Mouse (Mus musculus): ENCODE results near the gene Hfe.
A peak's percentile ranks its signal among the peaks of the same experiment; 100 is the strongest.
"Not testable (repeated sequence)": the region's sequence is repeated elsewhere in the genome, so short reads cannot be mapped to it uniquely, and the experiment has no call there.

The Hfe gene

DNA sequence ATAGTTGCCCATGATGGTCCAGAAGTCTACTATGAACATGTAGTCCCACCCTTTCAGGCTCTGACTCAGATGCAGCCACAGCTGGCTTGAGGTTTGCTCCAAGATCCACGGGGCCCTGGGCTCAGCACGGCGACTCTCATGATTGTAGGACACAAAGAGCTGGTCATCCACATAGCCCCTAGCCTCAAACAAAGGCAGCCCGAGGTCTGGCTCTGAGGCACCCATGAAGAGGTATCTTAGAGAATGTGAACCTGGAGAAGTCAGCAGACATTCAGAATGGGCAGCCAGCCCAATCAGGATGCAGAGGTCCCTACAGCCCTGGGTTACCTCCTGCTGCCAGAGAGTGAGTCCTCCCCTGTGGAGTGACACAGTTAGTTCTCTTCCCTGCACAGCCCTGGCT lies 2.6 kb downstream of the Hfe start:
- peak in 1 of 2 experiments; percentile 1 for DNase-seq

DNA sequence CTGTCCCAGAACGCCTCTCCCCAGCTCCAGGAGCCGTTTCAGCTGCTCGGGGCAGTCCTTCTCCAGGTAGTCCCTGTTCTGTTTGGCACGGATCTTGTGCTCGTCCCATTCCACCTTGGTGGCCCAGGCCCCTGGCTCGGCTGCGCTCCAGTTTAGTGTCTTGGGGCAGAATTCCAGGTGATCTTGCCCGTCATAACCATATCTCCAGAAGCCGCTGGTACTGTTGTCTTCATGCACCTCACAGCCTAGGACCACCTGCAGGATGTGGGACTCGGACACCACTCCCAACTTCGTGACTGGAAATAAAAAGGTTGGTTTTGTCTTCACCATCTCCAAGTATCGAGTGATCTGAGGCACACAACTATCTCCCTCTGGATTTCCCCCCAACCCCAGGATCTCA lies 3.9 kb downstream of the Hfe start:
- peak in 1 of 2 experiments; percentile 0 for DNase-seq

DNA sequence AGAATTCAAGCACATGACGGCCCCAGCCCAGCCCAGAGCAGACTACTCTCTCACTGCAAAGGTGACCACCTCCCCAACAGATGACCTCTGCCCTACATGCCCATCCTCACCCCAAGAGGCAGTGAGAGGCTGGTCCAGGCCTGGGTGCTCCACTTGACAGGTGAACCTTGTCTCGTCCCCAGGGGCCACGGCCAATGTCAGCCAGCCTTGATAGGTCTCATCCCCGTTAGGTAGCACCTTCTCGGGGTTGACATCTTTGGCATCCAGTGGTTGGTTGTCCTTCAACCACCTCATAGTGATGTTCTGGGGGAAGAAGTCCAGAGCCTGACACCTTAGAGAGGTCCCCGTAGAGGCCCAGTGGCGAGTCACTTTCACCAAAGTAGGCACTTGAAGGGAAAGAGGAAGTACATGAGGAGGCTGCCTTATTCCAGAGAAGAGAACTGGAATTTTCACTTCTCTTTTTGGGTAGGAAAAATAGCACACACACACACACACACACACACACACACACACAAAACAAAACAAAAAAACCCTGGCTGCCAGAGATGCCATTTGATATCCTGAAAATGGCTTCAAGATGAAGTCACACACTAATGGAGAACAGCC lies 4.8 kb downstream of the Hfe start:
- peak in 1 of 2 experiments; percentile 0 for DNase-seq

DNA sequence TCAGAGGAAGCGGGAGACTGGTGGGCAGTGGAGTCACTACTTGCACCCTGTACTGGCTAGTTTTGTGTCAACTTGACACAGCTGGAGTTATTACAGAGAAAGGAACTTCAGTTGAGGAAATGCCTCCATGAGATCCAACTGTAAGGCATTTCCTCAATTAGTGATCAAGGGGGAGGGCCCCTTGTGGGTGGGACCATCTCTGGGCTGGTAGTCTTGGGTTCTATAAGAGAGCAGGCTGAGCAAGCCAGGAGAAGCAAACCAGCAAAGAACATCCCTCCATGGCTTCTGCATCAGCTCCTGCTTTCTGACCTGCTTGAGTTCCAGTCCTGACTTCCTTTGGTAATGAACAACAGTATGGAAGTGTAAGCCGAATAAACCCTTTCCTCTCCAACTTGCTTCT lies 7.9 kb downstream of the Hfe start:
- DNase-seq: not testable (repeated sequence)

DNA sequence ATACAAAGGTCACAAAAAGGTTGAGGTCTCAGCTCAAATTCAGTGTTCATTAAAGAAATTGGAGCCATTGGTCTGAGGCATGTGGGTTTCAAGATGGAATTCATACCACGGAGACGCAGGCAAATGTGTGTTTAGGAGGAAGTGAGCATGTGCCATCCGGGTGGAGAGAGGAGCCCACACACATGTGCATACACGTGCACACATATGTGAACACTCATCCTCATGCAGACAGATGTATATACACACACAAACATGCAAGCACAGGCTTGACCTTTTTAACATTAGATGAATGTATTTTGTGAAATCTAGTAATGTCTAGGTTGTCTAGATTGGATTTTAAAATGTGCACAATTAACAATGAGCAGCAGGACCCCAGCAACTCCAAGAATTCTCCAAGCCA lies 8.4 kb downstream of the Hfe start:
- no peak for DNase-seq

DNA sequence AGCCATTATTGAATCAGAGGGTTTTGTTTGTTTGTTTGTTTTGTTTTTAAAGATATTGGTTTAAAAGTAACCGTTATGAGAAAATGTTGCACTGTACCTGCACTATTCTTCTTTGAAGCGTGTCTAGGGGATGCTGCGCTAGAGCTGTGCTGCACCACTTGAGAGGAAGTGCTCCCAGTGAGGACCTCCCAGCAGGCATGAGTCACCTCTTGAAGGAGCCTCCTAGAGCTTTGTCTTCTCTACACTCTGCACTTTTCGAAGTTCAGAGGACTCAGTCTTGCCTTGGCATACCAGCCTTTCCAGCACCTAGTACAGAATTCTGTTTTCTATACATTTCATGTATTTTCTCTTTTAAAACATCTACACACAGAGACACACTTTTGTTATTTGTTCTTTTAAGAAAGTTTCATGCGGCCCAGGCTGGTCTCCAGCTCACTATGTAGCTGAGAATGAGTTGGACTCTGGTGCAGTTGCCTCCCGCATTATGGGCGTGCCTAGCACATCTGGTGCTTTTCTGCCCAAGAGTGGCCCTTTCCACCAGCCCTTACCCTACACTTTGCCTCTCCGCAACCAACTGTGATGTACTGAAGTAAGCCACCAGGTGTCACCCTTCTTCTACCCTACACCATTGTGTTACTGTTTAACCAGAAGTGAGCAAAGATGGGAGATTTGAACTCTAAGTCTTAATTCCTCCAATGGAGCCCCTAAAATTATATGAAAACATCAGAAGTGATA lies 9.7 kb downstream of the Hfe start:
- DNase-seq: peak; percentile 76 to 84

DNA sequence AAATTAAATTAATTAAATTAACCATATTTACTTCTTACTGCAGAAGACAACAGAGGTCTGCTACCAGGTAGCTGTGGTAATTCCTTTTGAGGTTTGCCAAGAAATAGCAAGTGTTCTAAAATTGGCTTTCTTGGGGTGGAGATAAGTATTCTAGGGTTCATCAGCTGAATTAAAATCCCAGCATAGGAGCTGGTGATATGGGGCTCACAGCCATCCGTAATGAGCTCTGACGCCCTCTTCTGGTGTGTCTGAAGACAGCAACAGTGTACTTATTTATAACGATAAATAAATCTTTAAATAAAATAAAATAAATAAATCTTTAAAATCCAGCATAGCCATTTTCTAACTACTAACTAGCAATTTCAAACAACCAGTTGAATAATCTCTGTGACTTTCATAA lies 10.9 kb downstream of the Hfe start:
- no peak for DNase-seq

DNA sequence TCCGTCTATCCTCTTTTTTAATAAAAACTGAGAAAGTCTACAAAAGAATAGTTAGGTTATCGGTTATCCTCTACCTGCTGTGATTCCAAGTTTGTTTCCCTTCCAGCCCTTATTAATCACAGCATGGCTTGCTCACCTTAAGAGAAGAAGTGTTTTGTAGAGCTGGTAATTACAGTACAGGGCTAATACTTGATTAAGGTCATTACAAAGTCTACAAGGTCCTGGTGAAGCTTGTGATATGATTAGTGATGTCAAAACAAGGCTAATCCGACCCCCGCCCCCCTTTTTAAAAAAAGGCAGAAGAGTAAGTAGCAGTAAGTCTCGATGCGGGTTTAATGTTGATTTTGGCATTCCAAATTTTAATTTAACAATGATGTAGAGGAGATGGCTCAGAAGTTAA lies 11.7 kb downstream of the Hfe start:
- DNase-seq: no peak

DNA sequence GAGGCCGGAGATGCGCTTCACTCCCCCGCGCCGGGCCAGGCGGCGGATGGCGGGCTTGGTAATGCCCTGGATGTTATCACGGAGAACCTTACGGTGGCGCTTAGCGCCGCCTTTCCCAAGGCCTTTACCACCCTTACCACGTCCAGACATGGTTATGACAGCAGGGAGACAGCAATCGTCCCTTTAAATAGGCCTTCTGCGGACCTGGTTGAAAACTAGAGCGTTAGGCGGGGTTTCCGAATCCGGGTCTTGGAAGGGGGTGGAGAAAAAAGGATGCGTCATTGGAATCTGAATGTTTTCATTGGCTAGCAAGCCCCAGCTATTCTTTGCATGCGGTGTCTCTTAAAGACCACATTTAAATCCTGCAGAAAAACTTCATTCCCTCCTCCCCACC lies 12.4 kb downstream of the Hfe start, which contains the start of gene Hist1h4c:
Gene Hist1h4c (minus strand): TSS at position 155 of the 394 bp plus-strand sequence.
- peak; percentile 98 to 99 for DNase-seq

DNA sequence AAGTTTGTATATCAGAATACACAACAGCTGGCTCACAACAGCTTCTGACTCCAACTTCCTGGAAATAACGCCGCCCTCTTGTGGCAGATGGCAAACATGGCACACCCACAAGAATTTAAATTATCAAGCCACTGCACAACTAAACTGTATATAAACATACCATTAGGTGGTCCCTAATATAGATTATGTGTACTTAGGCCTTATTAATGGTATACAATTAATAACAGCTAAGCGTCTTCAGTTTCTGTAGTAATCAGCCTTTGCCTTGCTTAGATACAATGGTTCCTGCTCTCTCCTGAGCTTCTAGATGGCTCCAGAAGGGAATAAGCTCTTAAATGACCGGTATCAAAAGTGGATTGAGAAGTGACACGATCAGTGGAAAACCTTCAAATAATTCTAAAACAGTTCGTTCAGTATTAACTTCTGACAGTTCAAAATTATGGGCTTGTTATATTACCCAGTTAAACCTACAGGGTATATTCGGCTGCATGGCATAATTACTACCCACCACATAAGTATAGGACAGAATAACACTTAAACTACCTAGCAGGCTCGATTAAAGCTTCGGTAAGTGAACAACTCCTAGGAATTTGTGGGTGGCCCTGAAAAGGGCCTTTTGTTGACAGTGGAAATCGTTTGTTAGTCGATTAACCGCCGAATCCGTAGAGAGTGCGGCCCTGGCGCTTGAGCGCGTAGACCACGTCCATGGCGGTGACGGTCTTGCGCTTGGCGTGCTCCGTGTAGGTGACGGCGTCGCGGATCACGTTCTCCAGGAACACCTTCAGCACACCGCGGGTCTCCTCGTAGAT lies 13.0 kb downstream of the Hfe start:
- DNase-seq: peak; percentile 46 to 54

DNA sequence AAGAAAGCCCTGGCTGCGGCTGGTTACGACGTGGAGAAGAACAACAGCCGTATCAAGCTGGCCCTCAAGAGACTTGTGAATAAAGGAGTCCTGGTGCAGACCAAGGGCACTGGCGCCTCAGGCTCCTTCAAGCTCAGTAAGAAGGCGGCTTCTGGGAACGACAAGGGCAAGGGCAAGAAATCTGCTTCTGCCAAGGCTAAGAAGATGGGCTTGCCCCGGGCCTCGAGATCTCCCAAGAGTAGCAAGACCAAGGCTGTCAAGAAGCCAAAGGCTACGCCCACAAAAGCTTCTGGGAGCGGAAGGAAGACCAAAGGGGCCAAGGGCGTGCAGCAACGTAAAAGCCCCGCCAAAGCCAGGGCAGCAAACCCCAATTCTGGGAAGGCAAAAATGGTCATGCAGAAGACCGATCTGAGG lies 14.6 kb downstream of the Hfe start:
- no peak for DNase-seq

DNA sequence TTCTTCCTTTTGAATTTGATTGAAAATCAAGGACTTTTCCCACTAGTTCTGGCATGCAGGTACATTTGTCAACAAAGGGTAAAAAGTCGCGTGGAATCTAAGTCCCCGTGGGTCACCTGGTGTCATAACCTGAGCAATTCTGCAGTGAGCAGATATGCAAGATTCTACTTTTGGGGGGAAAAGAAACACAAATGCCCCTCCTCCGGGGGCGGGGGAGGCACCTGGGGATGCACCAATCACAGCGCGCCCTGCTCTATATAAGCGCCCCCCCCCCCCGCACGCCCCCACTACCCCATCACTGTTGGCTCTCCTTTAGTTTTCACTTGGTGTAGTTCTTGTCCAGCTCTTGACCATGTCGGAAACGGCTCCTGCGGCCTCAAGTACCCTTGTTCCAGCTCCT lies 15.1 kb downstream of the Hfe start, which contains the start of gene Hist1h1t:
Gene Hist1h1t (plus strand): TSS at position 301 of the 400 bp plus-strand sequence.
- no peak for DNase-seq

DNA sequence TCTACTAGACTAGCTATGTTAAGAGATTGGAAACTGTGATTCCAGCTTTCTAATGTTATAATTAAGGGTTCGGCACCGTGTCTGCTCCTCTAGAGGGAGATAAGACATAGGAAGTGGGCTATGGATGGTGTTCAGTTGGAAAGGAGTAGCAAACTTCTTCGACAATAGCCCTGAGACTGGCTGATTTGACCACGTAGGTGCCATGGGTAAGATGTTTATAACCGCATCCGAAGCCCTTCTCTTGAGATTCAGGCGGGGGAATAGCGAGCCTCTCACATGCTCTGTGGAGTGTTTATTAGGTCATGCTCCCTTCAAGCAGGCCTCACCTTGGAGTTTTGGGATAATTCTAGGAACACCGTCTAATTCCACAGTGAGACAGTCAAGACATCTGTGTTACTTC lies 15.7 kb downstream of the Hfe start:
- no peak for DNase-seq

DNA sequence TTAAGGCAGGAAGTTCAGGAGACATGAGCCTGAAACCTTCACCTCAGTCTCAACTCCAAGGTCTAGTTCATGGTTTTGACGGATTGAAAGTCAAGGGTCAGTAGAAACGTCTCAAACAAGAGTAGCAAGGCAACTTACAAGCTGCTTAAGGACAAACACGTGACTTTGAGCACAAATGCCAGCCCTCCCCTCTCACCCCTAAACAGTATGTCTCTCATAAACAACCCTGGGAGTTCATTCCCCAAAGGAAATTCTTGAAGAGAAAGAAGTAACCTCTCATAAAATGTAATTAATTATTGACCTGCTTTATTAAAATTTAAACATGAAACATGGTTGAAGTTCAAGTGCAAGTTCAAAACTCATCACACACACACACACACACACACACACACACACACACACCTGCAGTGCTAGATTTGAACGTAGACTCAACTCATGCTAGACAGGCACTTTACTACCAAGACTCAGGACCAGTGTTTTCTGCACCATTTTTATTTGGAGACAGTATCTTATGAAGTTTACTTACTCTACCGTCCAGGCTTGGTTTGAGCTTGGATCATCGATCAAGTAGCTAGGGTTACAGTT lies 16.7 kb downstream of the Hfe start:
- DNase-seq: peak; percentile 77 to 87

DNA sequence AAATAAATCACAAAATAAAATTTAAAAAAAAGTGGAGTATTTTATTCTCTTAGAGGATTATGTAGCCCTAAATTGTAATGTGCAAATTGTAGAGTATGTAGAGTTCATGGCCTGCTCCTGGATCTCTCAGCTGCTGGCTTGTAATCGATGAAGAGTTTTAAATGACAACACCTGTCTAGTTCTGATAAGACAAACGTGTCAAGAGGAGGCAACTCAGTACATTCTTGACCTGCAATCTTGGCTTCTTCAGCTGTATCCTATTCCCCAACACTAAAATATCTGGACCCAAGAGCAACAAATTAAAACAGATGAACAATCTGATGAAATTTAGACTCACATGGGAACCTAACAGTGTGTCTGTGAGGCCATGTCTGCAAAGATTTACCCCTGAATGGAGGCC lies 21.2 kb downstream of the Hfe start:
- DNase-seq: no peak

DNA sequence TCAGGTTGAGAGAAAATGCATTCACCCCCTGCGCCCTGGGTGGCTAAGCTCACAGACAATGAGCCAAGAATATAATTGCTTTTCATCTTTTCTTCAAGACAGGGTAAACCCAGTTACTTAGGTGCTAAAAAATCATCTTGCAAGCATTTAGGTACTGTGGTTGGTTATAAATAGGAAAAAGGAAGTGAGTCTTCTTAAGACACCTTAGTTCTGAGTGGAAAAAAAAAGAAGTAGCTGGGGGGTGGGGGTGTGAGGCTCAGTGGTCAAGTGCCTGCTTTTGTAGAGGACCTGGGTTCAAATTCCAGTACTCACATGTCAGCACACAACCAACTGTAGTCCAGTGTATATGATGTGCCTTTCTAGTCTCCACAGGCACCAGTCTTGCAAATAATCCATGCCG lies 21.7 kb downstream of the Hfe start:
- no peak for DNase-seq

DNA sequence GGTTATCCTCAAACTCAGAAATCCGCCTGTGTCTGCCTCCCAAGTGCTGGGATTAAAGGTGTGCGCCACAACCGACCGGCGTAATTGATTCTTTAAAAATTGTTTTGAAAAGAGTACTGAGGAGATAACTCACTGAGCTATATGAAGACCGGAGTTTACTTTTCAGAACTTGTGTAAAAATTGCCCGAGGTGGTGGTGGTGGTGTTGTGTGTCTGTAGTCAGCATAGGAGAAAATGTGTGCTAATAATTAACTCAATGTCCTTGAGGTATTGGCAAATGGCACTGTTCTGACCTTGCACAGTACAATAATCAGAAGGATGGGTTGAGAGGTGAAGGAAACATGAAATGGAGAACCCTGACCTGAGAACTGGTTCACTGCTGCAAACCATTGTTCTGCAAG lies 22.7 kb downstream of the Hfe start:
- peak in 1 of 2 experiments; percentile 55 for DNase-seq

DNA sequence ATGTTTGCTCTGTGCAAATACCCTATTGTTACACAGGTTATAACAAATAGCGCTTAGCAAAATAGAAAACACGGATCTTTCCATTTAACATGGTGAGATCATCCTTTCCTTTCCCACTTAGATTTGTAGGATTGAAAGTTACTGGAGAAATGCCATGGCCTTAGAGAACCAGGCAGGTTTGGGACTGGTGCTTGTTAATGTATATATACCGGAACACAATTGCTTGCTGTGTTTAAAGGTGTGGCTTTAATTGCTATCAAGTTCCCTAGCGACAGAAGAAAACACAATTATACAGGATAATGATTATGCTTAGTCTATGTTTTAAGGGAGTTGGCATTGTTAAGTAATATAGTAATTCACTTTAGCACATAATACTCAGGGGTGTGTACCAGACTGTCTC lies 23.5 kb downstream of the Hfe start:
- DNase-seq: no peak

DNA sequence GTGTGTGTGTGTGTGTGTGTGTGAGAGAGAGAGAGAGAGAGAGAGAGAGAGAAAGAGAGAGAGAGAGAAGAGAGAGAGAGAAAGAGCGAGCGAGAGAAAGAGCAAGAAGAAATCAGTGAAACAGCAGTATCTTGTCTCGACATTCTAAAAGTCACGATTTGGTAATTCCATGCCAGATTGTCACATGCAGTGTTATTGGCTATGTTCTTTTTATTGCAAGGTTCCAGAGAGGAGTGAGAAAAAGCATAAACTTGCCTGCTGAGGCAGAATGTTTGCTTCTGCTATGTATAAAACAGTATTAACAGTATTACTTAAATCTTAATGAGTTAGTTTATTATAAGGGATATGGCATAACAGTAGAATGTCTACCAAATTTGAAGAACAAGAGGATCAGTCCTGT lies 24.7 kb downstream of the Hfe start:
- no peak for DNase-seq

DNA sequence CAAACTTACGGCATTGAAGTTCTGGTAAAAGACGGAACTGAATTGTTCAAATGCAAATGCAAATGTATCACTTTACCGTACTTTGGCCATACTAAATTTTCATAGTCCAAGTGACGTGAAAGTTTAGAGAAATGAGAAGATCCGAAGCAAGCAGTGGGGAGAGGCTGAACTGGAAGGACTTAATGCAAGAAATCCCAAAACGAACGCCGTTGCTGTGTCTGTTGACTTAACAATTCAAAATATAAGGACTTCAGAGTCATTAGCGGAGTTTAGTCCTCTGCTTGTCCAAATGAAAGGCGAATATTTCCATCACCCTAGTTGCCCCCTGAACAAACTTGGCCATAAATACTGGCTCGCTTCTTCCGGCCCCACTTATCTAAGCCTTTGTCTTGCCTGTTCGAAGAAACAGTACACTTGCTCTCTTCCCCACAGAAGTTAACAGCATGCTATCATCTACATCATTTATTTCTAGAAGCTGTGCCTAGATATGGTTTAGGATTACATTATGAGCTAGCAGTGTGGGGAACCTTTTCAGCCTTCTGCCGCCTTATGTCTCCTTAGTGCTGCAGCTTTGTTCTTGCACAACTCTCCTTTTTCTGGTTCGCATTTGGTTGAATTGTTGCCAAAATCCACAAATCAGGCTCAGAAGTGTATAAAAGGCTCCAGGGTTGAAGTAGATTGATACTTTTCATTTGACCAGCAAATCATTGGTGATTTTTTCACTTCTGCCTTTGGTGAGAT lies 25.4 kb downstream of the Hfe start:
- no peak for DNase-seq

DNA sequence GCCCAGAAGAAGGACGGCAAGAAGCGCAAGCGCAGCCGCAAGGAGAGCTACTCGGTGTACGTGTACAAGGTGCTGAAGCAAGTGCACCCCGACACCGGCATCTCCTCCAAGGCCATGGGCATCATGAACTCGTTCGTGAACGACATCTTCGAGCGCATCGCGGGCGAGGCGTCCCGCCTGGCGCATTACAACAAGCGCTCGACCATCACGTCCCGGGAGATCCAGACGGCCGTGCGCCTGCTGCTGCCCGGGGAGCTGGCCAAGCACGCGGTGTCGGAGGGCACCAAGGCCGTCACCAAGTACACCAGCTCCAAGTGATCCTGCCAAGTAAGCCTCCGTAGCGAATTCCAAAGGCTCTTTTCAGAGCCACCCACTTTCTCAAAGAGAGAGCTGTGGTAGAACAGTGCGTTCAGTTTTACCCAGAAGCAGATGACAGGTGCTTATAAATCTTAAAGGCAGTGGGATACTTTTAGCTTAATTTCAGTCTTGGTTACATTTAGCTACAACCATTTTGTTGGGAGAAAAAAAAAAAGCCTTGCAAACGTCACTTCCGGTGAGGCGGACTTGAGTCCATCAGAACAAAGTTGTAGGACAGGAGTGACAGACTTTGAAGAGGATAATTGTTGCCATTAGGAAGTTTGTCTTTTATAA lies 26.2 kb downstream of the Hfe start:
- peak; percentile 63 for DNase-seq

DNA sequence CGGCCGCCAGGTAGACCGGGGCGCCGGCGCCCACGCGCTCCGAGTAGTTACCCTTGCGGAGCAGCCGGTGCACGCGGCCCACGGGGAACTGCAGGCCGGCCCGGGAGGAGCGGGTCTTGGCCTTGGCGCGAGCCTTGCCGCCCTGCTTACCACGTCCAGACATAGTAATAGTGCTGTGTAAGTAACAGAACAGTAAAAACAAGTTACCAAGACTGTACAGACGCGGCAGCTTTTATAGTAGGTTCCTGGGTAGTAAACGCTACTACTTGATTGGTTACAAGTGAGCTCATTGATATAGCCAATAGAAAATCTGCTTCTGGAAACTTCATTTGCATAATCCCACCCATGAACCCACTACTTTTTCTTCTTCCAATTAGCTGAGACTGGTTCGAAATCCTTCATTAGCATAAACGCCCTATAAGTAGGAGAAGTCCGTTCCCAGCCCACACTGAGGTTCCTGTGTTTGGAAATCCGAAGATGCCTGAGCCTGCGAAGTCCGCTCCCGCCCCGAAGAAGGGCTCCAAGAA lies 26.8 kb downstream of the Hfe start, which contains the start of the genes Hist1h2ac and Hist1h2bc:
Gene Hist1h2ac (minus strand): TSS at position 194 of the 527 bp plus-strand sequence.
Gene Hist1h2bc (plus strand): TSS at position 445 of the 527 bp plus-strand sequence.
- DNase-seq: peak; percentile 87 to 97
